Mouse (Mus musculus) stomach, embryonic 15.5 days (tissue): ENCODE measurements at regions not wholly inside any gene's neighbourhood (a gene's known extent, or its start where the extent isn't known, plus 50 kb on each side); places are given as distances from the start of the nearest gene placed in this dataset.

ENCODE experiments used
- ATAC-seq: fragments of 200-750 bp; cut with Nextera tagmentation; 2 replicates; pipeline ENCODE4 v1.8.0; 2017; ENCODE audit warnings: low read depth, moderate number of reproducible peaks, moderate TSS enrichment; ENCODE audit not compliant: insufficient read depth, low FRiP score
- H3K27ac ChIP-seq: fragments of 300-500 bp; sonication (generic); 2 replicates; pipeline ENCODE4 v1.5.1; 2015; ENCODE audit warnings: mild to moderate bottlenecking, inconsistent platforms
- H3K27me3 ChIP-seq: fragments of 300-500 bp; sonication (generic); replicated peaks from 2 replicates; pipeline ENCODE4 v1.6.1; 2015; ENCODE audit warnings: inconsistent platforms
- H3K36me3 ChIP-seq: fragments of 300-500 bp; sonication (generic); 2 replicates; pipeline ENCODE4 v1.6.1; 2015; ENCODE audit warnings: inconsistent platforms
- H3K4me1 ChIP-seq: fragments of 300-500 bp; sonication (generic); 2 replicates; pipeline ENCODE4 v1.6.1; 2015; ENCODE audit warnings: inconsistent platforms
- H3K4me2 ChIP-seq: fragments of 300-500 bp; sonication (generic); 2 replicates; pipeline ENCODE4 v1.6.1; 2015; ENCODE audit warnings: mild to moderate bottlenecking, inconsistent platforms
- H3K4me3 ChIP-seq: fragments of 300-500 bp; sonication (generic); replicated peaks from 2 replicates; pipeline ENCODE4 v1.5.1; 2015; ENCODE audit warnings: inconsistent platforms
- H3K9ac ChIP-seq: fragments of 300-500 bp; sonication (generic); 2 replicates; pipeline ENCODE4 v1.6.1; 2015; ENCODE audit warnings: inconsistent platforms
- H3K9me3 ChIP-seq: fragments of 300-500 bp; sonication (generic); 2 replicates; pipeline ENCODE4 v1.6.1; 2016; ENCODE audit warnings: inconsistent platforms
- WGBS: fragments of 180-500 bp; shearing (Covaris S2); methylation state at CpG from one replicate; pipeline ENCODE4 v1.1.7; 2015; 5-methylcytosine and 5-hydroxymethylcytosine counted together

DNA sequence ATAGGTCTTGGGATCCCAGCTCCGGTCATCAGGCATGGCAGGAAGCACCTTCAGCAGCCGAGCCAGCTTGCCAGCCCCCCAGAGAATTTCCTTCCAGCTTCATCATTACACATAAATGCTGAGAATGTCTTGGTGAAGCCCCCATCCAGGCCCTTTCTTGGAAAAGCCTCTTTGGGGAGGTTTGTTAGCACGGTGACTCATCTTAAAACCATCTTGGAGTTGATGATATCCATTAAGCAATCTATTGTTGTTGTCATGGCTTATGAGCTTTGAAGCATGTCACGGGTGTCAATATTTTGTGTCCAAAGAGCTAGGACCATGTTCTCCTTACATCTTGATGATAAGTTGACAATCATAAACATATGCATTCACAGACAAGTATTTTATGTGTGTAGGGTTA lies 55.5 kb upstream of the Pkdcc start:
- H3K4me3 ChIP-seq, result no peak overlapping the region
- WGBS, result 73% methylated on average over 4 of the region's 4 CpGs
- peaks cover 19% of the 10 kb centered on the region for H3K4me1 ChIP-seq
- H3K27me3 ChIP-seq, result no peaks in the 10 kb centered on the region
- no peak overlapping the region for H3K27ac ChIP-seq
- H3K9me3 ChIP-seq, result no peaks in the 10 kb centered on the region
- H3K36me3 ChIP-seq, result no peaks in the 10 kb centered on the region
- no peak overlapping the region for H3K4me2 ChIP-seq
- H3K9ac ChIP-seq, result no peak overlapping the region
- no peak for ATAC-seq

DNA sequence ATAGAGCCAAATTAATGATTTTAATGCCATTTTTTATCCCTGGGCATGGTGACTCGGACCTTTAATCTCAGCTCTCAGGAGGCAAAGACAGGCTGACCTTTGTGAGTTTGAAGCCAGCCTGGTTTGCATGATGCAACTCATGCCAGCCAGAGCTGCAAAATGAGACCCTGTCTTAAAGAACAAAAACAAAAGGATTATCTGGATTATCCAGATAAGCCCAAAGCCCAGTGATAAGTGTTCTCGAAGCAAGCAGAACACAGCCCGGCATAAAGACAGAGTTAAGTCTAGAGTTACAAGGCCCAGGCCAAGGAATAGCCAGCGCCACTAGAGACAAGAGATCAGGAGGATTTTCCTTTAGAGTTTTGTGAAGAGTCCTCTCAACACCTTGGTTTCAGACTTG lies 54.8 kb upstream of the Pkdcc start:
- Histone ChIP-seq H3K4me3 (no peak overlapping the region), H3K4me2 (no peak overlapping the region), H3K36me3 (no peaks in the 10 kb centered on the region), H3K27me3 (no peaks in the 10 kb centered on the region), H3K9me3 (no peaks in the 10 kb centered on the region), H3K27ac (no peak overlapping the region), H3K4me1 (peaks cover 21% of the 10 kb centered on the region), H3K9ac (no peak overlapping the region)
- ATAC-seq, result no peak
- WGBS, result 63% methylated on average over 4 of the region's 4 CpGs

DNA sequence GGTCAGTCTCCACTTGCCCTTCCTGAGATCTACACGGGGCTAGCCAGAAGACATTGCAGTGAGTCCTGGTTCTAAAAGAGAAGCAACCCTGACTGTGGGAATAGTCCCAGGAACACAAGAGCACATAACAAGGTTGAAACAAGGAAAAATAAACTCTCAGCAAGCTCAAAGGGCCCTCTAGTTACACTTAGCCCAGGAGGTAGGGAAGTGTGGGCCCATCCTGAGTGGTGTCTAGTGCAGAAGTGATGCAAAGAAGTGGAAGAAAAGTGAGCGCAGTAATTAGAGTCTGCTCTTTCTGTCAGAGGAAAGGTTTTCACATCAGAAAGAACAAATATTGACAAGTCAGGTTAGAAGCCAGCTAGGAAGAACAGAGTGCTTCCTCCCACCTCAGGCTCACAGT lies 53.4 kb upstream of the Pkdcc start:
- no peak for ATAC-seq
- Histone ChIP-seq H3K27me3 (no peaks in the 10 kb centered on the region), H3K9me3 (no peaks in the 10 kb centered on the region), H3K27ac (no peak overlapping the region), H3K4me1 (peaks cover 21% of the 10 kb centered on the region), H3K9ac (no peak overlapping the region), H3K4me3 (no peak overlapping the region), H3K36me3 (no peaks in the 10 kb centered on the region), H3K4me2 (no peak overlapping the region)
- 50% methylated on average over 2 of the region's 2 CpGs for WGBS

DNA sequence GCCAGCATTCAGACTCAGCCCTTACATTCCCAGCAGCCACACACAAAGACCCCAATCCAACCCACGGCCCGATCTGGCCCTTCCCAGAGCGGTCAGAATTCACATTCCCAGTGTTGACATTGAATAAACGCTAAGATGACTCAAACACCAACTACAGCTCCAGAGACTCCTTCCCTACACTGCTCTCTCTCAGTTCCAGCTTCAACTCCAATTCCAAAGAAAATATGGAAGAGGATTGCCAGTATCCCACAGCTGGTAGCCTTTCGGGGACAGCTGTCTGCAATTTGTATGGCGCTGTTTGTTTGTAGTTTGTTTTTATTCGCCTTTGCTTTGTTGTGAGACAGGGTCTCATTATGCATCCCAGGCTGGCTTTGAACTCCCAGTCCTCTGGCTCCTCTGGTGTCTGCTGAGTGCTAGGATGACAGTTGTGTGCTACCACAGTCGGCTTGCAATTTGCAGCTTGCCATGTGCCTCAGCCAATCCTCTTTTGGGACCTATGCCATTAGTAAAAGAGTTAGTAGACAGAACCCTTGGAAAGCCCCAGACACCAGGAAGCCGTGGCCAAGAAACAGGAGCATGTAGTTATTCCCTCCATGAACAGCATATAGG lies 51.0 kb upstream of the Pkdcc start:
- Histone ChIP-seq H3K27me3 (no peaks in the 10 kb centered on the region), H3K4me3 (no peak overlapping the region), H3K4me2 (no peak overlapping the region), H3K9me3 (no peaks in the 10 kb centered on the region), H3K4me1 (peaks cover 21% of the 10 kb centered on the region), H3K36me3 (no peaks in the 10 kb centered on the region), H3K9ac (no peak overlapping the region), H3K27ac (no peak overlapping the region)
- WGBS, result 52% methylated on average over 9 of the region's 9 CpGs
- no peak for ATAC-seq

DNA sequence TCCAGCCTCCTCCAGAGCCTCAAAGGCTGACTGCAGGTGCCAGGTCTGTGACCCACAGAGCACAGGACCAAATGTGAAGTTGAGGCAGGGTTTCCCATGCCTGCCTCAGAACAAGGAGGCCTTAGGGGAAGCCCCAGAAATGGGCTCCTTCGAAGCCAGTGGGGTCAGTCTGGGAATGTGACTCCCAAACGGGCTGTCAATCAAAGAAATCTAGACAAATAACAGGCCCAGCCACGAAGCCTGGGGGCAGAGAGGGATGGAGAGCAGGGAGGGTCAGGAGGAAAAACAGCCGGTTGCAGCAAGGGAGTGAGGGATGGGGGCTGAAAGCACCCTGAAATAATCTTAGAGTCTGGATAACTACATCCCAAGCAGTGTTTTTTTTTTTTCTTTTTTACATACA lies 50.4 kb upstream of the Pkdcc start:
- H3K36me3 ChIP-seq, result no peaks in the 10 kb centered on the region
- no peaks in the 10 kb centered on the region for H3K9me3 ChIP-seq
- no peak for ATAC-seq
- no peak overlapping the region for H3K4me3 ChIP-seq
- no peak overlapping the region for H3K27ac ChIP-seq
- no peak overlapping the region for H3K9ac ChIP-seq
- H3K4me2 ChIP-seq, result no peak overlapping the region
- H3K4me1 ChIP-seq, result peaks cover 21% of the 10 kb centered on the region
- H3K27me3 ChIP-seq, result no peaks in the 10 kb centered on the region
- 22% methylated on average over 4 of the region's 4 CpGs for WGBS

DNA sequence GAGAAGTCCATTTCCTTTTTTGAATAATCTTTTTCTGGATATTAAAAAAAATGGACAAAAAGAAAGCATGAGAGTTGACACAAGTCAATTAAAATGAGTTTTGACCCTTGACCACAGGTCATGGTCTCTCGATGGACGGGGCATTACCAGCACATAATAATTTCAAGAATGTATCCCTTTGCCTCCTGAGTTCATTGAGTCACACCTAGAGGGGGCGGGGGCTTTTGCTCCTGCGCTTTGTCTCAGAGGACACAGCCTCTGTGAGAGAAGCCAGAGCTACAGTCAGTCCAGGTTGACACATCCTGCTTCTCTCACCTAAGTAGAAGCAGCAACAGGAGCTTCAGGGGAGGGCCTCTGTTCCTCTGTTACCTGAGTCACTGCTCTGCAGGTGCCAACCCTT lies 50.0 kb upstream of the Pkdcc start:
- H3K4me1 ChIP-seq, result peaks cover 21% of the 10 kb centered on the region
- H3K4me2 ChIP-seq, result no peak overlapping the region
- no peak overlapping the region for H3K27ac ChIP-seq
- WGBS, result 48% methylated on average over 4 of the region's 4 CpGs
- no peaks in the 10 kb centered on the region for H3K36me3 ChIP-seq
- H3K4me3 ChIP-seq, result no peak overlapping the region
- ATAC-seq, result no peak
- H3K27me3 ChIP-seq, result no peaks in the 10 kb centered on the region
- H3K9me3 ChIP-seq, result no peaks in the 10 kb centered on the region
- H3K9ac ChIP-seq, result no peak overlapping the region
